Mouse (Mus musculus) bone marrow macrophage, adult 2 months (primary cell): ENCODE results near the gene Fmo6.

Source experiments
- CTCF ChIP-seq: IDR thresholded peaks from 2 replicates; pipeline ENCODE4 v1.5.1; 2012; ENCODE audit warnings: low read depth, mild to moderate bottlenecking, low read length, moderate library complexity
- POLR2A ChIP-seq: IDR thresholded peaks from 2 replicates; pipeline ENCODE4 v1.6.1; 2012; ENCODE audit warnings: mild to moderate bottlenecking, low read depth, low read length, borderline replicate concordance

DNA sequence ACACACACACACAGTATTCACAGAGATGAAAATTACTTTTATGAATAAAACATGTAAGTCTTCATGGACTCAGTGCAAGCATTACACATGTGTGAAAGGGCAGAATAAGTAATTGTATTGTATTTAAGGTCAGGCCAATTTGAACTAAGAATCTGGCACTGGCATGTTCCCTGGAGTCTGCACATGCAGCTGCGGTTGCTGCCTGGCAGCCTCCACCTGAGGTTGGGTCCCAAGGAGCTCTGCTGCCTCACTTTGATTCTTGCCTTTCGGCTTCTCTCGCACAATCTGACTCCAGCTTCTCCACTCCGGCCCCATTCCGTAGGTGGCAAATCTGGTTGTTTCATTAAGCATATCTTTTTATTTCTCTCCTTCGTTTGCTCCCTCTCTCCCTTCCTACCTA is 10.6 kb upstream of the Fmo6 start:
- TF ChIP-seq CTCF (no peak), POLR2A (no peak)
